Mouse (Mus musculus): ENCODE measurements around the gene Olfr1358. TPM values are rescaled to one million over a fixed set of nuclear protein-coding genes. Genes with fewer than 3 reads are reported as not detected.

Gene Olfr1358
- polyA plus RNA-seq, 1 experiment, result not detected

DNA sequence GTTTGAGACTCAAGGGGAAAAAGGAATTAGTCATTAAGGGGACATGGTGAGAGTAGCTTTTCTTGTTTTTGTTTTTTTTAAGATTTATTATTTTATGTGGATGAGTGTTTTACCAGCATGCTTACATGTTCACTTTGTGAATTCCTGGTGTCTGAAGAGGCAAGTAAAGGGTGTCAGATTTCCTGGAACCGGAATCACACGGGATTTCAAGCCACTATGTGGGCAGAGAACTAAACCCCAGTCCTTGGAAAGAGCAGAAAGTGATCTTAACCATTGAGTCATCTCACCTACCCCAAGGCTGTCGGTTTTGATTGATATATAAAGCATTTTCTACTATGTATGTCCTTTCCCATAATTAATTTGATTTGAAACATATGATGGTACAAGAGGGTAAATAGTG lies 52.5 kb downstream of the Olfr1358 start:
- TF ChIP-seq CTCF (IDR thresholded peaks at IDR 0.05; ENCODE audit: extremely low read depth, insufficient read length, insufficient replicate concordance, low read depth, low read length) (no peak), POLR2A (IDR thresholded peaks at IDR 0.05; ENCODE audit: low read depth, low read length) (no peak)
- Histone ChIP-seq H3K27me3 (ENCODE audit: control insufficient read depth, insufficient read depth, low read length) (no peaks in the 10 kb centered on the region), H3K36me3 (ENCODE audit: control insufficient read depth, insufficient read depth, low read length) (no peaks in the 10 kb centered on the region), H3K4me1 (ENCODE audit: control insufficient read depth, insufficient read depth, insufficient read length, low read length) (0 out of 2 replicates have a peak, but pooled peaks cover 2% of the 10 kb centered on the region), H3K4me3 (ENCODE audit: low read depth, low read length) (no peak overlapping the region), H3K27ac (ENCODE audit: insufficient read depth, low read depth, low read length) (no peak overlapping the region)
- WGBS, result 63% methylated on average over 3 of the region's 3 CpGs

Other genes starting within 250 kb of the Olfr1358 start
- 116 and 178 TPM in 2 replicates for gene Agpat3, start 164.9 kb upstream of the Olfr1358 start, polyA plus RNA-seq (2012; rRNA removed)
- 24.4 and 42.0 TPM in 2 replicates for gene Rrp1, start 104.4 kb upstream of the Olfr1358 start, polyA plus RNA-seq (2012; rRNA removed)
- 11.8 and 21.1 TPM in 2 replicates for gene Cstb, start 91.8 kb upstream of the Olfr1358 start, polyA plus RNA-seq (2012; rRNA removed)
- gene Pdxk, start 52.5 kb upstream of the Olfr1358 start, polyA plus RNA-seq (2012; rRNA removed), result 17.1 and 38.7 TPM in 2 replicates
- 62.2 and 168 TPM in 2 replicates for gene Ilvbl, start 56.9 kb downstream of the Olfr1358 start, polyA plus RNA-seq (2012; rRNA removed)
- gene Syde1, start 74.5 kb downstream of the Olfr1358 start, polyA plus RNA-seq (2012; rRNA removed), result 4.8 and 8.6 TPM in 2 replicates
- not detected in 2 replicates for gene Olfr1357, start 100.6 kb downstream of the Olfr1358 start, polyA plus RNA-seq (2012; rRNA removed)
- gene Casp14, start 200.9 kb downstream of the Olfr1358 start, polyA plus RNA-seq (2012; rRNA removed), result not detected in 2 replicates
- not detected in 2 replicates for gene Ccdc105, start 235.6 kb downstream of the Olfr1358 start, polyA plus RNA-seq (2012; rRNA removed)